Mouse (Mus musculus) embryonic fibroblast, embryonic 13.5 days (primary cell): ENCODE data around the gene Trip4. TPM values are rescaled to one million over a fixed set of nuclear protein-coding genes. Genes with fewer than 3 reads are reported as not detected.
"Not testable (repeated sequence)": the region's sequence is repeated elsewhere in the genome, so short reads cannot be mapped to it uniquely, and the experiment has no call there.

Source experiments
- H3K27ac ChIP-seq: 2 replicates; pipeline ENCODE4 v1.5.1; 2012; ENCODE audit warnings: low read length, control low read depth, inconsistent platforms; ENCODE audit not compliant: insufficient read depth
- H3K4me1 ChIP-seq: 2 replicates; pipeline ENCODE4 v1.6.1; 2011; ENCODE audit warnings: low read length; ENCODE audit not compliant: control insufficient read depth, insufficient read depth
- H3K4me3 ChIP-seq: 2 replicates; pipeline ENCODE4 v1.5.1; 2011; ENCODE audit warnings: mild to moderate bottlenecking, control low read depth, low read length; ENCODE audit not compliant: insufficient read depth
- CTCF ChIP-seq: IDR thresholded peaks from 2 replicates; pipeline ENCODE4 v1.5.1; 2011; ENCODE audit warnings: mild to moderate bottlenecking, control low read depth, low read length, moderate library complexity, borderline replicate concordance; ENCODE audit not compliant: insufficient read depth
- POLR2A ChIP-seq: IDR thresholded peaks from 2 replicates; pipeline ENCODE4 v1.6.1; 2011; ENCODE audit warnings: low read depth, mild to moderate bottlenecking, control low read depth, low read length, moderate library complexity
- polyA plus RNA-seq: library from polyadenylated mRNA; stranded (reverse); fragments of >200 nt; gene quantifications from 2 replicates; pipeline ENCODE4 v1.2.4, GENCODE M21; 2011; ENCODE audit warnings: low read depth; ENCODE audit not compliant: missing spikeins, insufficient read length

Gene Trip4
- polyA plus RNA-seq, 1 experiment = 44.4 TPM

- Histone ChIP-seq H3K4me3 (no peak overlapping the region), H3K4me1 (peaks cover 12% of the 10 kb centered on the region), H3K27ac (no peak overlapping the region)
- TF ChIP-seq POLR2A (no peak), CTCF (no peak)
Measured at GRCm38 (mm10) chr9:65787829-65788344, 120.7 kb downstream of the Trip4 start.

- no peak for TF ChIP-seq POLR2A
- no peak overlapping the region for H3K27ac ChIP-seq
- no peak overlapping the region for H3K4me3 ChIP-seq
- H3K4me1 ChIP-seq = peaks cover 11% of the 10 kb centered on the region
Measured at GRCm38 (mm10) chr9:65786885-65787787, 121.5 kb downstream of the Trip4 start.

GRCm38 (mm10) chr9:65785772-65786368, 122.7 kb downstream of the Trip4 start:
- Histone ChIP-seq H3K4me1 (peaks cover under 1% of the 10 kb centered on the region; the same call in 1 of the 2 replicates), H3K4me3 (no peak overlapping the region), H3K27ac (no peak overlapping the region)
- TF ChIP-seq POLR2A (no peak), CTCF (no peak)

- not testable (repeated sequence) for H3K4me1 ChIP-seq, H3K27ac ChIP-seq, H3K4me3 ChIP-seq
Measured at GRCm38 (mm10) chr9:65779619-65780018, 129.0 kb downstream of the Trip4 start.

Other genes with a start within 250 kb of the Trip4 start
- gene Oaz2, start 240.8 kb downstream of the Trip4 start, polyA plus RNA-seq = 88.1 and 93.0 TPM in 2 replicates
- 22.7 and 30.4 TPM in 2 replicates for gene Zfp609, start 81.2 kb downstream of the Trip4 start, polyA plus RNA-seq
- gene Pclaf, start 18.6 kb downstream of the Trip4 start, polyA plus RNA-seq = 71.8 and 102 TPM in 2 replicates
- 64.7 and 70.2 TPM in 2 replicates for gene Csnk1g1, start 130 bp upstream of the Trip4 start, polyA plus RNA-seq
- gene Ppib, start 151.4 kb upstream of the Trip4 start, polyA plus RNA-seq = 484 and 532 TPM in 2 replicates
- 0.25 and 0.33 TPM in 2 replicates for gene Snx22, start 160.9 kb upstream of the Trip4 start, polyA plus RNA-seq
- gene Snx1, start 217.8 kb upstream of the Trip4 start, polyA plus RNA-seq = 58.6 and 70.5 TPM in 2 replicates
- gene Ciao2a, start 217.8 kb upstream of the Trip4 start, polyA plus RNA-seq = 46.9 and 48.2 TPM in 2 replicates
- 0.30 TPM in 1 of 2 replicates, not detected in the other for gene Dapk2, start 249.4 kb upstream of the Trip4 start, polyA plus RNA-seq